Mouse (Mus musculus) hindbrain, embryonic 10.5 days (tissue): Measurements from ENCODE around the gene Trpm6. TPM values are rescaled to one million over a fixed set of nuclear protein-coding genes. Genes with fewer than 3 reads are reported as not detected.

ENCODE experiments used
- DNase-seq: peaks from one replicate; pipeline ENCODE4 v3.0.0-alpha.2; 2017; ENCODE audit warnings: low spot score
- H3K27ac ChIP-seq: fragments of 300-500 bp; sonication (generic); 2 replicates; pipeline ENCODE4 v1.5.1; 2016; ENCODE audit warnings: mild to moderate bottlenecking, moderate library complexity
- H3K27me3 ChIP-seq: fragments of 300-500 bp; sonication (generic); 2 replicates; pipeline ENCODE4 v1.6.1; 2016; ENCODE audit warnings: mild to moderate bottlenecking; ENCODE audit not compliant: poor library complexity, insufficient read depth, severe bottlenecking
- H3K36me3 ChIP-seq: fragments of 300-500 bp; sonication (generic); 2 replicates; pipeline ENCODE4 v1.6.1; 2016; ENCODE audit warnings: mild to moderate bottlenecking, moderate library complexity
- H3K4me1 ChIP-seq: fragments of 300-500 bp; sonication (generic); replicated peaks from 2 replicates; pipeline ENCODE4 v1.6.1; 2016; ENCODE audit warnings: mild to moderate bottlenecking
- H3K4me3 ChIP-seq: fragments of 300-500 bp; sonication (generic); 2 replicates; pipeline ENCODE4 v1.5.1; 2016; ENCODE audit warnings: mild to moderate bottlenecking, moderate library complexity
- H3K9me3 ChIP-seq: fragments of 300-500 bp; sonication (generic); 2 replicates; pipeline ENCODE4 v1.6.1; 2016; ENCODE audit warnings: mild to moderate bottlenecking, moderate library complexity
- WGBS: fragments of 180-500 bp; shearing (Covaris S2); methylation state at CpG from one replicate; pipeline ENCODE4 v1.1.7; 2016; 5-methylcytosine and 5-hydroxymethylcytosine counted together
- polyA plus RNA-seq: library from polyadenylated mRNA; unstranded; fragments of >200 nt; fragmentation: Nextera tagmentation; extraction: Ambion mirVana; gene quantifications from 2 replicates; pipeline ENCODE4 v1.2.1, GENCODE M21; 2016

Gene Trpm6
- polyA plus RNA-seq, 1 experiment from 2014 or later: 0.31 TPM

GRCm38 (mm10) chr19:18873709-18874644, 124.2 kb downstream of the Trpm6 start:
- H3K4me1 ChIP-seq: peaks cover 19% of the 10 kb centered on the region
- no peaks in the 10 kb centered on the region for H3K27me3 ChIP-seq
- peak; percentile 50 for DNase-seq
- 36% methylated on average over 16 of the region's 16 CpGs for WGBS
- H3K36me3 ChIP-seq: no peaks in the 10 kb centered on the region
- H3K9me3 ChIP-seq: no peaks in the 10 kb centered on the region
- peak overlapping the region; percentile 24 for H3K4me3 ChIP-seq
- peak overlapping the region; percentile 73 for H3K27ac ChIP-seq

GRCm38 (mm10) chr19:18879264-18879663, 129.5 kb downstream of the Trpm6 start:
- H3K4me3 ChIP-seq: no peak overlapping the region
- 74% methylated on average over 4 of the region's 4 CpGs for WGBS
- no peaks in the 10 kb centered on the region for H3K36me3 ChIP-seq
- no peaks in the 10 kb centered on the region for H3K27me3 ChIP-seq
- no peak for DNase-seq
- peaks cover 13% of the 10 kb centered on the region for H3K4me1 ChIP-seq
- H3K27ac ChIP-seq: no peak overlapping the region
- H3K9me3 ChIP-seq: no peaks in the 10 kb centered on the region

GRCm38 (mm10) chr19:18881162-18881561, 131.4 kb downstream of the Trpm6 start:
- H3K27me3 ChIP-seq: no peaks in the 10 kb centered on the region
- peaks cover 6% of the 10 kb centered on the region; the same call in 1 of the 2 replicates for H3K4me1 ChIP-seq
- peak overlapping the region; percentile 29; the same call in 1 of the 2 replicates for H3K27ac ChIP-seq
- H3K9me3 ChIP-seq: no peaks in the 10 kb centered on the region
- H3K4me3 ChIP-seq: no peak overlapping the region
- DNase-seq: no peak
- 43% methylated on average over 5 of the region's 5 CpGs for WGBS
- H3K36me3 ChIP-seq: no peaks in the 10 kb centered on the region

- H3K9me3 ChIP-seq: no peaks in the 10 kb centered on the region
- H3K27ac ChIP-seq: no peak overlapping the region; the same call in 1 of the 2 replicates
- no peak for DNase-seq
- no peaks in the 10 kb centered on the region for H3K27me3 ChIP-seq
- H3K36me3 ChIP-seq: no peaks in the 10 kb centered on the region
- 58% methylated on average over 11 of the region's 11 CpGs for WGBS
- H3K4me3 ChIP-seq: no peak overlapping the region
- H3K4me1 ChIP-seq: peaks cover 22% of the 10 kb centered on the region
Observed at GRCm38 (mm10) chr19:18887646-18888407, 138.0 kb downstream of the Trpm6 start.

GRCm38 (mm10) chr19:18888491-18889116, 138.8 kb downstream of the Trpm6 start:
- DNase-seq: no peak
- H3K36me3 ChIP-seq: no peaks in the 10 kb centered on the region
- peak overlapping the region; percentile 41 for H3K4me3 ChIP-seq
- WGBS: 18% methylated on average over 13 of the region's 13 CpGs
- peak overlapping the region; percentile 75 for H3K27ac ChIP-seq
- H3K27me3 ChIP-seq: no peaks in the 10 kb centered on the region
- peaks cover 22% of the 10 kb centered on the region for H3K4me1 ChIP-seq
- no peaks in the 10 kb centered on the region for H3K9me3 ChIP-seq

GRCm38 (mm10) chr19:18889117-18889627, 139.4 kb downstream of the Trpm6 start:
- H3K4me1 ChIP-seq: peaks cover 22% of the 10 kb centered on the region
- no peaks in the 10 kb centered on the region for H3K9me3 ChIP-seq
- no peaks in the 10 kb centered on the region for H3K27me3 ChIP-seq
- H3K4me3 ChIP-seq: peak overlapping the region; percentile 41
- peak overlapping the region; percentile 75 for H3K27ac ChIP-seq
- 9% methylated on average over 11 of the region's 11 CpGs for WGBS
- H3K36me3 ChIP-seq: no peaks in the 10 kb centered on the region
- DNase-seq: peak; percentile 45

GRCm38 (mm10) chr19:18889632-18890031, 139.8 kb downstream of the Trpm6 start:
- WGBS: 81% methylated on average over 1 of the region's 1 CpGs
- H3K36me3 ChIP-seq: no peaks in the 10 kb centered on the region
- DNase-seq: no peak
- no peaks in the 10 kb centered on the region for H3K9me3 ChIP-seq
- peaks cover 22% of the 10 kb centered on the region for H3K4me1 ChIP-seq
- H3K27ac ChIP-seq: peak overlapping the region; percentile 75
- H3K27me3 ChIP-seq: no peaks in the 10 kb centered on the region
- H3K4me3 ChIP-seq: peak overlapping the region; percentile 41

GRCm38 (mm10) chr19:18890216-18890615, 140.4 kb downstream of the Trpm6 start:
- Histone ChIP-seq H3K4me1 (peaks cover 22% of the 10 kb centered on the region), H3K36me3 (no peaks in the 10 kb centered on the region), H3K4me3 (no peak overlapping the region), H3K9me3 (no peaks in the 10 kb centered on the region), H3K27me3 (no peaks in the 10 kb centered on the region), H3K27ac (no peak overlapping the region)
- WGBS: 89% methylated on average over 4 of the region's 4 CpGs
- no peak for DNase-seq

GRCm38 (mm10) chr19:18898238-18898637, 148.5 kb downstream of the Trpm6 start:
- no peaks in the 10 kb centered on the region for H3K36me3 ChIP-seq
- no peak overlapping the region for H3K4me3 ChIP-seq
- H3K27ac ChIP-seq: no peak overlapping the region
- peaks cover 3% of the 10 kb centered on the region; the same call in 1 of the 2 replicates for H3K4me1 ChIP-seq
- no peaks in the 10 kb centered on the region for H3K27me3 ChIP-seq
- DNase-seq: no peak
- H3K9me3 ChIP-seq: no peaks in the 10 kb centered on the region

GRCm38 (mm10) chr19:18902041-18902693, 152.4 kb downstream of the Trpm6 start:
- Histone ChIP-seq H3K27ac (no peak overlapping the region), H3K36me3 (no peaks in the 10 kb centered on the region), H3K4me1 (peaks cover 3% of the 10 kb centered on the region; the same call in 1 of the 2 replicates), H3K27me3 (no peaks in the 10 kb centered on the region), H3K9me3 (no peaks in the 10 kb centered on the region), H3K4me3 (no peak overlapping the region)
- 80% methylated on average over 15 of the region's 15 CpGs for WGBS
- DNase-seq: no peak

- Histone ChIP-seq H3K36me3 (no peaks in the 10 kb centered on the region), H3K4me3 (no peak overlapping the region), H3K4me1 (peaks cover 3% of the 10 kb centered on the region; the same call in 1 of the 2 replicates), H3K27me3 (no peaks in the 10 kb centered on the region), H3K27ac (no peak overlapping the region), H3K9me3 (no peaks in the 10 kb centered on the region)
- no peak for DNase-seq
- WGBS: 89% methylated on average over 6 of the region's 6 CpGs
Observed at GRCm38 (mm10) chr19:18902694-18903067, 152.9 kb downstream of the Trpm6 start.

GRCm38 (mm10) chr19:18905511-18905910, 155.7 kb downstream of the Trpm6 start:
- 76% methylated on average over 3 of the region's 3 CpGs for WGBS
- Histone ChIP-seq H3K27me3 (no peaks in the 10 kb centered on the region), H3K36me3 (no peaks in the 10 kb centered on the region)

More at GRCm38 (mm10) chr19:18905511-18905910, 155.7 kb downstream of the Trpm6 start:
- H3K4me3 ChIP-seq: no peak overlapping the region
- DNase-seq: no peak
- peaks cover 3% of the 10 kb centered on the region; the same call in 1 of the 2 replicates for H3K4me1 ChIP-seq
- H3K9me3 ChIP-seq: no peaks in the 10 kb centered on the region
- no peak overlapping the region for H3K27ac ChIP-seq
